Mouse (Mus musculus) embryonic facial prominence, embryonic 13.5 days (tissue): ENCODE results near the gene Chpf. TPM values are rescaled to one million over a fixed set of nuclear protein-coding genes. Genes with fewer than 3 reads are reported as not detected.
A peak's percentile ranks its signal among the peaks of the same experiment; 100 is the strongest.

Experiments
- ATAC-seq: fragments of 200-750 bp; cut with Nextera tagmentation; 2 replicates; pipeline ENCODE4 v1.8.0; 2017; ENCODE audit warnings: low read depth; ENCODE audit not compliant: insufficient number of reproducible peaks, insufficient read depth, low FRiP score, low TSS enrichment
- H3K27ac ChIP-seq: fragments of 300-500 bp; sonication (generic); 2 replicates; pipeline ENCODE4 v1.5.1; 2015; ENCODE audit warnings: moderate library complexity, mild to moderate bottlenecking, inconsistent platforms
- H3K27me3 ChIP-seq: fragments of 300-500 bp; sonication (generic); 2 replicates; pipeline ENCODE4 v1.6.1; 2015; ENCODE audit warnings: mild to moderate bottlenecking, inconsistent platforms
- H3K36me3 ChIP-seq: fragments of 300-500 bp; sonication (generic); 2 replicates; pipeline ENCODE4 v1.6.1; 2015; ENCODE audit warnings: mild to moderate bottlenecking, inconsistent platforms
- H3K4me1 ChIP-seq: fragments of 300-500 bp; sonication (generic); 2 replicates; pipeline ENCODE4 v1.6.1; 2015; ENCODE audit warnings: inconsistent platforms
- H3K4me2 ChIP-seq: fragments of 300-500 bp; sonication (generic); 2 replicates; pipeline ENCODE4 v1.6.1; 2015; ENCODE audit warnings: moderate library complexity, mild to moderate bottlenecking, inconsistent platforms
- H3K4me3 ChIP-seq: fragments of 300-500 bp; sonication (generic); 2 replicates; pipeline ENCODE4 v1.5.1; 2015; ENCODE audit warnings: mild to moderate bottlenecking, inconsistent platforms
- H3K9ac ChIP-seq: fragments of 300-500 bp; sonication (generic); 2 replicates; pipeline ENCODE4 v1.6.1; 2015; ENCODE audit warnings: mild to moderate bottlenecking, inconsistent platforms
- H3K9me3 ChIP-seq: fragments of 300-500 bp; sonication (generic); 2 replicates; pipeline ENCODE4 v1.6.1; 2016; ENCODE audit warnings: inconsistent platforms
- WGBS: fragments of 180-500 bp; shearing (Covaris S2); methylation state at CpG from one replicate; pipeline ENCODE4 v1.1.7; 2015; ENCODE audit warnings: mixed read lengths; 5-methylcytosine and 5-hydroxymethylcytosine counted together
- polyA plus RNA-seq: library from polyadenylated mRNA; unstranded; fragments of >200 nt; fragmentation: Nextera tagmentation; extraction: Ambion mirVana; gene quantifications from 2 replicates; pipeline ENCODE4 v1.2.1, GENCODE M21; 2015

Chpf gene
- polyA plus RNA-seq, 1 experiment from 2014 or later = 31.5 TPM

DNA sequence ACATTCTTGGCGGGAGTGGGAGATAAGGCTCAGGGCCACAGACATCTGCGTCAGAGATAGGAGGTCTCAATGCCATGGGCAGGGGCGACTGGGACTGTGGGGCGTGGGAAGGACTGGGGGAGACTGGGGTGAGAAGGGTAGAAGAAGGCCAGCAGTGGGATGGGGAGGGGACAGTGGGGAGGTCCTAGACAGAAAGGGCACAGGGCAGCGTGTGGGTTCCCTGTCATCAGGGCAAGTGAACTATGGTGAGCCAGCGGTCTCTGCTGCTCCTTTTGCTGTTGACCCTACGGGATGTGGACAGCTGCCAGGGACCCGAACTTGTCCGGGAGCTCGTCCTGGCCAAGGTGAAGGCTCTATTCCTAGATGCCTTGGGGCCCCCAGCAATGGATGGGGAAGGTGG is 27.9 kb upstream of the Chpf start, which contains the start of gene Inha:
Gene Inha (plus strand): TSS at position 72 of the 400 bp plus-strand sequence.
- H3K36me3 ChIP-seq = peaks cover 18% of the 10 kb centered on the region
- no peak for ATAC-seq
- H3K9ac ChIP-seq = peak within 1 kb of the TSS; percentile 98
- peak within 1 kb of the TSS; percentile 89 for H3K4me3 ChIP-seq
- H3K9me3 ChIP-seq = no peaks in the 10 kb centered on the region
- H3K27ac ChIP-seq = peak within 1 kb of the TSS; percentile 97
- H3K4me1 ChIP-seq = peaks cover 44% of the 10 kb centered on the region
- H3K4me2 ChIP-seq = peak within 1 kb of the TSS; percentile 95
- 82% methylated on average over 10 of the region's 10 CpGs for WGBS
- H3K27me3 ChIP-seq = no peaks in the 10 kb centered on the region

DNA sequence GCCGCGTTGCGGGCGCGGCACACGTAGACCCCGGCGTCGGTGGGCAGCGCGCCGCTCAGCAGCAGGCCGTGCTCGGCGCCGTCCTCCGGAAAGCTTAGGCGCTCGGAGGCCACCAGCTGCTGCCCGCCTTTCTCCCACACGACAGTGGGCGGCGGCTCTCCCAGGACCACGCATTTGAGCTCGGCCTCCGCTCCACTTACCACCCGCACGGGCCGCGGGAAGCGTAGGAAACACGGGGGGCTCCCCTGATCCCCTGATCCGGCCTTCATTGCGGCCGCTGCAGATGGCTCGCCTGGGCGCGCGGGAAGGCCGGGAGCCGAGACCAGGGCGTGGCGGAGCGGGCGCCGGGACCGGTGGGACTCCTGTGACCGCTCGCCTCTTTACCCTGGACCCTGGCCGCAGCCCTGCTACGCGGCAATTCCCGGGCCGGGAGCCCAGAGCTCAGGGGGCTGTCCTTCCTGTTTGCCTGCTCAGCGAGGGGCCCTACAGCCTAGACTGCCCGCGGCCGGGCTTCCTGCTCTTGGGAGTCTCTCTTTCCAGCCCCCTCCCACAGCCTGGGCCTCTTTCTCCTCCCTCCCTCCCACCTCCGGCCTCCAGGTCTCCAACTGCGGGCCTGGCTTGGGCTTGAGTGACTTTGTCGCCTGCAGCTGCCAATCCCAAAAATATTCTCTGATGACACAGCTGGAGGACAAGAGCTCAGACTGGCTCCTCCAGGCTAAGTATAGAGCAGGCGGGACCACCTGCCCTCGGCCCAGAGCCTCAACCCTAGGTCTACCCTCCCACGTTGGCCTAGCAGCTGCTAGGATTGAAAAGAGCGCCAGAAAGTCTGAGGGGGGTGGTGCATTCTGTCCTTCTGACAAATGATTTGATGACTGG is 27.1 kb upstream of the Chpf start, which contains the start of gene Obsl1:
Gene Obsl1 (minus strand): TSS at position 497 of the 876 bp plus-strand sequence.
- peaks cover 39% of the 10 kb centered on the region for H3K4me1 ChIP-seq
- no peaks in the 10 kb centered on the region for H3K27me3 ChIP-seq
- H3K4me3 ChIP-seq = peak within 1 kb of the TSS; percentile 89
- under 1% methylated on average over 64 of the region's 65 CpGs for WGBS
- peak; percentile 86 for ATAC-seq
- H3K36me3 ChIP-seq = peaks cover 26% of the 10 kb centered on the region
- H3K27ac ChIP-seq = peak within 1 kb of the TSS; percentile 97
- peak within 1 kb of the TSS; percentile 98 for H3K9ac ChIP-seq
- H3K9me3 ChIP-seq = no peaks in the 10 kb centered on the region
- H3K4me2 ChIP-seq = peak within 1 kb of the TSS; percentile 95

DNA sequence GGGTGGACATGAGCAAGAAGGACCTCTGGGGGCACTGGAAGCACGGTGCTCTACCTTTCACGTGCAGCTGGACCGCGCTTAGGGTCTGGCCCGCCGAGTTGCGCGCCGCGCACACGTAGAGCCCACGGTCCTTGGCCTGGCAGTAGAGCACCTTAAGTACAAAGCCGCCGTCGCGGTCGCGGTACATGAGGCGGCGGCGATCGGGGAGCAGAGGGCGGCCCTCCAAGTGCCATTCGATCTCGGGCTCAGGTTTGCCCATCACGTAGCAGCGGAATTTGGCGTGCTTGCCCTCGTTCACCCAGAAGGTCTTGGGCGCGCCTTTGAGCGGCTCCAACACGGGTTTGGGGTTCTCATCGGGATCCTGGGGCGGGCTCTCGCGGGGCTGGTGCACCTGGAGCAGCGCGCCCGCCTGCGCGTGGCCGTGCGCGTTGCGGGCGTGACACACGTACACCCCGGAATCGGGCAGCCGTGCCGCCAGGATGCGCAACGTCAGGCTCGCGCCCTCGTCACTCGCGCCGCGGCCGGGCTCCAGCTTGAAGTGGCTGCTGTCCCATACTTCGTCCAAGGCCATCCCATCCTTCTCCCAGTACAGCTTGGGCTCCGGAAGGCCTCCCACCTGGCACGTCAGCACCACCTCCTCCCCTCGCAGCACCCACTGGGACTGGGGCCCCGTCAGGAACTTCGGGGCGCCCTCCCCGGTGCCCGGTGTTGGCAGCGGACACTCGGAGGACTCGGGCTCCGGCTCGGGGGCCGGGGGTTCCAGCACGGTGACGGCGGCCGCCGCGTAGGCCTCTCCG is 26.2 kb upstream of the Chpf start:
- peak; percentile 34; the same call in 1 of the 2 replicates for ATAC-seq
- WGBS = under 1% methylated on average over 84 of the region's 84 CpGs
- Histone ChIP-seq H3K27ac (peak overlapping the region; percentile 97), H3K4me2 (peak overlapping the region; percentile 95), H3K9me3 (no peaks in the 10 kb centered on the region), H3K9ac (peak overlapping the region; percentile 98), H3K36me3 (peaks cover 34% of the 10 kb centered on the region), H3K4me1 (peaks cover 39% of the 10 kb centered on the region), H3K4me3 (peak overlapping the region; percentile 89), H3K27me3 (no peaks in the 10 kb centered on the region)

DNA sequence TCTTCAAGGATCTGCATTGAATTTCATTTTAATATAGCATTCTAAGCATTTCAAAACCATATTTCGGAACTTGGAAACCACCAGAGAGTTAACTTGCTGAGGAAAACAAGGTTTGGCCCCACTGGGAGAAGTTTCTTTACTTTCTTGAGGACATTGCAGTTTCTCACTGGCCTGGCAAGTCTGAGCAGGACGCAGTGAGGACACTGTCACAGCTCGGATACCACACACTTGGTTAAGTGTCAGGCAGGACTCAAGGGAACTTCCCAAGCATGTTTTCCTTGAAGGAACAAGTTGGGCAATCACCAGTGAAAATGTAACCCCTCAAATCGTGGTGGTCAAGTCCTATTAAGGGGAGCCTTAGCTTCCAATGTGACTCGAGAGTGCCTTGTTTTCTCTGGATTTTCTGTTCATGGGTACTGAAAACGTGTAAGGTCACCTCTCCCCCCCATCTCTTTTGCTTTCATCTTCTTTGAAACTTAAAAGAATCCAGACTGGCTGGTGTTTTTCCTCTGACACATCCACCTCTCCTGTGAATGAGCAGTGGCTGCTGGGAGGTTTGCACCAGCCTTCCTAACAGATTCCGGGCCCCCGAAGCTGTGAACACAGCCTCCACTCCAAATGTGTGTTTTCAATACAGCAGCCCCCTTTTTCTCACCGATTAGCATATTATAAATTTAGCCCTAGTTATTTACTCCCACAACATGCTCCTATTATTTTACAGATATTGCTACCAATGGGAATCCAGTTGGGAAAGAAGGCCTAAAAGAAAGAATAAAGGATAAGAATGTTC is 25.3 kb upstream of the Chpf start:
- WGBS = 46% methylated on average over 9 of the region's 9 CpGs

DNA sequence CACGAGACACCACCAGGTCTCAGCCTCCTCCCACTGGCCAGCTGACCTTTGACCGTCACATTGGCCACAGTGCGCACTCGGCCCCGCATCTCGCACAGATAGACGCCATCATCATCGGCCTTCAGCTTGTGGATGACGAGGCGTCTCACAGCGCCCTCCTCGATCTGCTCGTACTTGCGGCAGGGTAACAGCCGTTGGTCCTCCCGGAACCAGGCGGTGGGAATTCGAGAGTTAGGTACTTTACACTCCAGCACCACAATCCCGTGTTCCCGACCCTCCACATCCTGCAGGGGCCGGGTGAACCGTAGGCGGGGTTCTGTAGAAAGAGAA is 24.5 kb upstream of the Chpf start:
- 71% methylated on average over 23 of the region's 23 CpGs for WGBS
- peaks cover 31% of the 10 kb centered on the region for H3K4me1 ChIP-seq

More for the DNA sequence above, 25.3 kb upstream of the Chpf start:
- peaks cover 35% of the 10 kb centered on the region for H3K4me1 ChIP-seq
- H3K36me3 ChIP-seq = peaks cover 44% of the 10 kb centered on the region
- H3K27me3 ChIP-seq = no peaks in the 10 kb centered on the region
- H3K4me3 ChIP-seq = peak overlapping the region; percentile 89
- H3K4me2 ChIP-seq = peak overlapping the region; percentile 95
- no peak for ATAC-seq
- peak overlapping the region; percentile 97; the same call in 1 of the 2 replicates for H3K27ac ChIP-seq
- H3K9ac ChIP-seq = peak overlapping the region; percentile 98
- no peaks in the 10 kb centered on the region for H3K9me3 ChIP-seq

DNA sequence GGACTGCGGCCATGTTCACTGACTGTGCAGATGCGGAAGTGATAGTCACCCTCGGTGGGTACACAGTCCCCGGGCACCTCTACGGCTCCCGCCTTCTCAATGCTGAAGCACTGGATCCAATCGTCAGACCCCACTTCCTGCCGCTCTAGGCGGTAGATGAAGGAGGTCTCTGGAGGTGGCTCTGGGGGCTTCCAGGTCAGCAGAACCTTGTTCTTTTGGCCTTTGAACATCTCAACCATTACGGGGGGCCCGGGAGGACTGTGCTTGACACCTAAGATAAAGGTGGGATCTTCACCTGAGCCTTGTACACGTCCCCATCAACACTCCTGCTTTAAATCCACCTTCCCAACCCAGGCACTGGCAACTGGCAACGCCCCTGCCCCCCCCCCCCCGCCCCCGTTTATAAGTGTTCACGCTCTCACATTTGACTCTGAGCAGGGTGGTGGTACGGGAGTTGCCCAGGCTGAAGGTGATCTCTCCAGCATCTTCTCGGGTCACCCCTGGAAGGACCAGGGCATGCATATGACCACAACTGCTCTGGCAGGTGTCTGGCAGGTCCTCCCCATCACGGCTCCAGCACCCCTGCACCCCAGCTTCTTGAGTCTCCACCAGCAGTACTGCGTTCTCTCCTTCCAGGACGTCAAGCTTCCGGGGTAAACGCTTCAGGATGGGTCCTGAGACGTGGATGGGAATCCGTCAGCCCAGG is 24.0 kb upstream of the Chpf start:
- H3K4me3 ChIP-seq = no peak overlapping the region

More for the DNA sequence above, 24.5 kb upstream of the Chpf start:
- Histone ChIP-seq H3K27me3 (no peaks in the 10 kb centered on the region), H3K36me3 (peaks cover 52% of the 10 kb centered on the region), H3K9ac (peak overlapping the region; percentile 36; the same call in 1 of the 2 replicates), H3K4me2 (peak overlapping the region; percentile 95), H3K4me3 (no peak overlapping the region; the same call in 1 of the 2 replicates), H3K27ac (no peak overlapping the region), H3K9me3 (no peaks in the 10 kb centered on the region)
- ATAC-seq = no peak

DNA sequence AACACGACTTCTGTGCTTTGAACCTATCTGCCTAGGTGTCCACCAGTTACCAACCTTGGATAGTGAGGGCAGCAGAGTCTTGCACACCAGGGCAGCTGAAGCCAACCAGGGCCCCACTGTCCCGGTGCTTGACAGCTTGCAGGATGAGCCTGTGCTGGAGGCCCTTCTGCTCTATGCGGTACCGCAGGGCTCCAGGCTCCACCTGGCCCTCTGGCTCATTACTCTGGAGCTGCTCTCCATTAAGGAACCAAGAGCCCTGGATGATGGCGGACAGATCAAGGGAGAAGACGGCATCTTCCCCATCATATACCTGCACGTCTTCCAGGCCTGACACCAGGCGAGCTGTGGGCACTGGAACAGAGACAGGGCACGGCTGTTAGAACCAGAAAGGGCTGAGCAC is 22.8 kb upstream of the Chpf start:
- Histone ChIP-seq H3K27ac (no peak overlapping the region), H3K4me2 (no peak overlapping the region), H3K4me3 (no peak overlapping the region), H3K36me3 (peaks cover 69% of the 10 kb centered on the region), H3K4me1 (peaks cover 26% of the 10 kb centered on the region), H3K9me3 (no peaks in the 10 kb centered on the region), H3K9ac (no peak overlapping the region), H3K27me3 (no peaks in the 10 kb centered on the region)
- WGBS = 95% methylated on average over 9 of the region's 9 CpGs
- ATAC-seq = no peak

More for the DNA sequence above, 24.0 kb upstream of the Chpf start:
- ATAC-seq = no peak
- 87% methylated on average over 25 of the region's 25 CpGs for WGBS
- Histone ChIP-seq H3K36me3 (peaks cover 57% of the 10 kb centered on the region), H3K4me1 (peaks cover 31% of the 10 kb centered on the region), H3K4me2 (no peak overlapping the region), H3K9ac (0 out of 2 replicates have a peak overlapping the region, but pooled peaks have one; percentile 36), H3K27ac (no peak overlapping the region), H3K9me3 (no peaks in the 10 kb centered on the region), H3K27me3 (no peaks in the 10 kb centered on the region)

DNA sequence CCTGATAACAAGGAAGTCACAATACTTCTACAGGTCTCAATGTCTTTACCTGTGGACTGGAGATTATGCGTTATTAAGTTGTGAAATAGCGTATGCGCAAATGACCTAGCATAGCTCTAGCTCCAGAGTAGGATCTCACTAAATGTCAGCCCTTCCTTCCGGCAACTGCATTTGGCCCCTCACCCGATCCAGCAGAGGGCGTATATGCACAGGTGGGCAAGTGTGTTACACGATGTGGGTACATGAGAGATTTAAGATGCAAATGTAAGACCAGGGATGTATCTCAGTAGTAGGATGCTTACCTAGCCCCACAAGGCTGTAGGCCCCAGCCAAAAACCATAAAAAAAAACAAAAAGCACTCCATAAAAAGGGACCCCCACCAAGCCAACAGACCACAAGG is 20.3 kb upstream of the Chpf start:
- Histone ChIP-seq H3K4me1 (peaks cover 25% of the 10 kb centered on the region), H3K27me3 (no peaks in the 10 kb centered on the region), H3K4me2 (no peak overlapping the region), H3K4me3 (no peak overlapping the region), H3K36me3 (peaks cover 83% of the 10 kb centered on the region), H3K27ac (no peak overlapping the region), H3K9me3 (no peaks in the 10 kb centered on the region), H3K9ac (no peak overlapping the region)
- ATAC-seq = no peak
- 84% methylated on average over 7 of the region's 7 CpGs for WGBS

DNA sequence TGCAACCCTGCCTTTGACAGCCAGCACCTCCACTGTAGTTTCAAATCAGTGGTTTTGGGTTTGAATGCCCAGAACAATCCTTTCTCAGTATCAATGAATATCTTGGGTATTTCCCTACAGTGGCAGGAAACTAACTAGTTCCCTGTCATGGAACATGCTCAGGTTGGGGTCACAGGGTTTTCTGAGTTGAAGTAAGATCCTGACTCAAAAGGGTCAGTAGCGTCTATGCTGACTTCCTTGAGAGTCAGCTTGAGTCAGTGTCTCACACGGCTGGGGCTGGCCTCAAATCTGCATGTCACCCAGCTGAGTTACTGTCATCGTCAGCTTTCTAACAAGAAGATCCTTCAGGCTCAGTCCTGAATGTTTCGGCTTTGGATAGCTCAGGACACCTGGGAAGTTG is 19.8 kb upstream of the Chpf start:
- Histone ChIP-seq H3K4me1 (peaks cover 19% of the 10 kb centered on the region), H3K27ac (no peak overlapping the region), H3K27me3 (no peaks in the 10 kb centered on the region), H3K9me3 (no peaks in the 10 kb centered on the region), H3K9ac (no peak overlapping the region), H3K4me3 (no peak overlapping the region), H3K36me3 (peaks cover 83% of the 10 kb centered on the region), H3K4me2 (no peak overlapping the region)
- WGBS = 88% methylated on average over 4 of the region's 4 CpGs
- no peak for ATAC-seq

DNA sequence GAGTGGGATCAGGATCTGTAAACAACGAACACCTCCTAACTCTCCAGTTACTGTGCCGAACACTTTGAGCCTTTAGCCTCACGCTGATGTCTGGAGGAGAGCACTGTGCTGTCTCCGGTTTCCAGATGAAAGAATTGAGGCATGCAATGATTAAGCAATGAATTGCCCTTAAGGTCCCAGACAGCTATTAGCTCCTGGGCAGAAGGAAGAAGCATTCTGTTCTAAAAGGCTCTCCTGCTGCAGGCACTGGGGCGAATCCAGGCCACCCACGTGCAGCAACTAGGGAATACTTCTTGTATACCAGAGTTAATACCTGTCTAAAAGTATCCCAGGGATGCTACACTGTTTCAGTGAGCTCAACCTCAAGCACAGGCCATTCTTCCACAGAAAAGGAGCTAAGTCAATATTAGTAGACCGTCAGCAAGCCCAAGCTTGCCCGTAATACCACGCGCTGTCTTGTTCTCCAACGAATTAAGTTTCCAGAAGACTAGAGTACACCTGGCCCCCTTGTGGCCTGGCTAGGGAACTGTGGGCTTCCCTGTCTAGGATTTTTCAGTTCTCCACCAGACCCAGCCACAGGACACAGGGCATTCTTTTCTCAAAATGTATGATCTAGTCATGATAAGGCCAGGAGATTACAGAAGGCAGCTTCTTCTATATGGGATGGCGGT is 15.9 kb upstream of the Chpf start:
- 48% methylated on average over 12 of the region's 12 CpGs for WGBS
- Histone ChIP-seq H3K4me1 (peaks cover 12% of the 10 kb centered on the region; the same call in 1 of the 2 replicates), H3K9me3 (no peaks in the 10 kb centered on the region), H3K4me3 (no peak overlapping the region), H3K9ac (no peak overlapping the region), H3K4me2 (no peak overlapping the region), H3K27ac (peak overlapping the region; percentile 60), H3K27me3 (peaks cover 8% of the 10 kb centered on the region; the same call in 1 of the 2 replicates), H3K36me3 (peaks cover 74% of the 10 kb centered on the region)
- no peak for ATAC-seq
